Mouse (Mus musculus) forebrain, embryonic 13.5 days (tissue): Measurements from ENCODE around the gene Olfr143. TPM values are rescaled to one million over a fixed set of nuclear protein-coding genes. Genes with fewer than 3 reads are reported as not detected.

Experiments used
- ATAC-seq: fragments of 200-750 bp; cut with Nextera tagmentation; 2 replicates; pipeline ENCODE4 v1.8.0; 2017
- H3K27ac ChIP-seq: fragments of 300-500 bp; sonication (generic); 2 replicates; pipeline ENCODE4 v1.5.1; 2015; ENCODE audit warnings: inconsistent platforms, mild to moderate bottlenecking, moderate library complexity
- H3K27me3 ChIP-seq: fragments of 300-500 bp; sonication (generic); 2 replicates; pipeline ENCODE4 v1.6.1; 2015; ENCODE audit warnings: mild to moderate bottlenecking, inconsistent platforms
- H3K36me3 ChIP-seq: fragments of 300-500 bp; sonication (generic); 2 replicates; pipeline ENCODE4 v1.6.1; 2015; ENCODE audit warnings: mild to moderate bottlenecking, inconsistent platforms; ENCODE audit not compliant: poor library complexity, severe bottlenecking
- H3K4me1 ChIP-seq: fragments of 300-500 bp; sonication (generic); 2 replicates; pipeline ENCODE4 v1.6.1; 2015; ENCODE audit warnings: inconsistent platforms
- H3K4me2 ChIP-seq: fragments of 300-500 bp; sonication (generic); 2 replicates; pipeline ENCODE4 v1.6.1; 2015; ENCODE audit warnings: inconsistent platforms, mild to moderate bottlenecking, moderate library complexity
- H3K4me3 ChIP-seq: fragments of 300-500 bp; sonication (generic); 2 replicates; pipeline ENCODE4 v1.5.1; 2015; ENCODE audit warnings: mild to moderate bottlenecking, inconsistent platforms
- H3K9ac ChIP-seq: fragments of 300-500 bp; sonication (generic); 2 replicates; pipeline ENCODE4 v1.6.1; 2015; ENCODE audit warnings: mild to moderate bottlenecking, inconsistent platforms
- H3K9me3 ChIP-seq: fragments of 300-500 bp; sonication (generic); replicated peaks from 2 replicates; pipeline ENCODE4 v1.6.1; 2016; ENCODE audit warnings: inconsistent platforms
- WGBS: fragments of 180-500 bp; shearing (Covaris S2); methylation state at CpG from one replicate; pipeline ENCODE4 v1.1.7; 2015; 5-methylcytosine and 5-hydroxymethylcytosine counted together
- polyA plus RNA-seq: library from polyadenylated mRNA; unstranded; fragments of >200 nt; fragmentation: Nextera tagmentation; extraction: Ambion mirVana; gene quantifications from 2 replicates; pipeline ENCODE4 v1.2.1, GENCODE M21; 2015

Olfr143 gene
- polyA plus RNA-seq = not detected in 2 replicates

- Histone ChIP-seq H3K36me3 (no peaks in the 10 kb centered on the region), H3K27ac (no peak within 1 kb of the TSS), H3K27me3 (no peaks in the 10 kb centered on the region), H3K9me3 (no peaks in the 10 kb centered on the region), H3K4me3 (no peak within 1 kb of the TSS), H3K4me2 (no peak within 1 kb of the TSS), H3K4me1 (no peaks in the 10 kb centered on the region), H3K9ac (no peak within 1 kb of the TSS)
- ATAC-seq = no peak
Observed at GRCm38 (mm10) chr9:38252474-38252873, at the start of gene Olfr143. Gene Olfr143, plus strand, starts transcription at chr9:38252774.

GRCm38 (mm10) chr9:38208065-38208464 lies 44.5 kb upstream of the Olfr143 start, which contains the start of gene Olfr893:
Gene Olfr893, plus strand, starts transcription at chr9:38208365.
- H3K4me1 ChIP-seq = no peaks in the 10 kb centered on the region
- no peak within 1 kb of the TSS for H3K27ac ChIP-seq
- ATAC-seq = no peak
- H3K9me3 ChIP-seq = 0 out of 2 replicates have a peak, but pooled peaks cover 3% of the 10 kb centered on the region
- H3K9ac ChIP-seq = no peak within 1 kb of the TSS
- 90% methylated on average over 3 of the region's 3 CpGs for WGBS
- H3K36me3 ChIP-seq = no peaks in the 10 kb centered on the region
- no peak within 1 kb of the TSS for H3K4me2 ChIP-seq
- H3K4me3 ChIP-seq = no peak within 1 kb of the TSS
- H3K27me3 ChIP-seq = no peaks in the 10 kb centered on the region

- no peak within 1 kb of the TSS for H3K9ac ChIP-seq
- H3K4me2 ChIP-seq = no peak within 1 kb of the TSS
- no peak within 1 kb of the TSS for H3K4me3 ChIP-seq
- H3K36me3 ChIP-seq = no peaks in the 10 kb centered on the region
- no peaks in the 10 kb centered on the region for H3K4me1 ChIP-seq
- ATAC-seq = no peak
- H3K27me3 ChIP-seq = no peaks in the 10 kb centered on the region
- no peak within 1 kb of the TSS for H3K27ac ChIP-seq
- no peaks in the 10 kb centered on the region for H3K9me3 ChIP-seq
Observed at GRCm38 (mm10) chr9:38217755-38218154, 34.8 kb upstream of the Olfr143 start, which contains the start of gene Olfr894. Gene Olfr894, plus strand, starts transcription at chr9:38218055.

GRCm38 (mm10) chr9:38267551-38267950 lies 15.0 kb downstream of the Olfr143 start, which contains the start of gene Olfr895:
Gene Olfr895, plus strand, starts transcription at chr9:38267851.
- Histone ChIP-seq H3K36me3 (no peaks in the 10 kb centered on the region), H3K9ac (no peak within 1 kb of the TSS), H3K4me3 (no peak within 1 kb of the TSS), H3K4me1 (no peaks in the 10 kb centered on the region), H3K27ac (no peak within 1 kb of the TSS), H3K27me3 (no peaks in the 10 kb centered on the region), H3K9me3 (no peaks in the 10 kb centered on the region), H3K4me2 (no peak within 1 kb of the TSS)
- no peak for ATAC-seq

- no peaks in the 10 kb centered on the region for H3K36me3 ChIP-seq
- ATAC-seq = no peak
- H3K9ac ChIP-seq = no peak within 1 kb of the TSS
- no peak within 1 kb of the TSS for H3K4me3 ChIP-seq
- no peaks in the 10 kb centered on the region for H3K27me3 ChIP-seq
- no peak within 1 kb of the TSS for H3K4me2 ChIP-seq
- H3K4me1 ChIP-seq = no peaks in the 10 kb centered on the region
- no peaks in the 10 kb centered on the region for H3K9me3 ChIP-seq
- 92% methylated on average over 1 of the region's 1 CpGs for WGBS
- H3K27ac ChIP-seq = no peak within 1 kb of the TSS
Observed at GRCm38 (mm10) chr9:38290807-38291206, 38.2 kb downstream of the Olfr143 start, which contains the start of gene Olfr896-ps1. Gene Olfr896-ps1, plus strand, starts transcription at chr9:38291107.

Other genes with a start within 250 kb of the Olfr143 start
- gene Olfr883, start 227.0 kb upstream of the Olfr143 start, polyA plus RNA-seq = not detected in 2 replicates
- not detected in 2 replicates for gene Olfr884, start 206.2 kb upstream of the Olfr143 start, polyA plus RNA-seq
- gene Olfr885, start 191.5 kb upstream of the Olfr143 start, polyA plus RNA-seq = not detected in 2 replicates
- gene Olfr887, start 168.7 kb upstream of the Olfr143 start, polyA plus RNA-seq = not detected in 2 replicates
- gene Olfr888, start 144.6 kb upstream of the Olfr143 start, polyA plus RNA-seq = not detected in 2 replicates
- gene Olfr889, start 137.6 kb upstream of the Olfr143 start, polyA plus RNA-seq = 0.05 and 0.08 TPM in 2 replicates
- not detected in 2 replicates for gene Olfr890, start 110.3 kb upstream of the Olfr143 start, polyA plus RNA-seq
- gene Olfr891, start 72.0 kb upstream of the Olfr143 start, polyA plus RNA-seq = not detected in 2 replicates
- not detected in 2 replicates for gene Olfr893, start 44.4 kb upstream of the Olfr143 start, polyA plus RNA-seq
- not detected in 2 replicates for gene Olfr894, start 34.7 kb upstream of the Olfr143 start, polyA plus RNA-seq
- gene Olfr895, start 15.1 kb downstream of the Olfr143 start, polyA plus RNA-seq = not detected in 2 replicates
- gene Olfr896-ps1, start 38.3 kb downstream of the Olfr143 start, polyA plus RNA-seq = not detected in 2 replicates
- not detected in 2 replicates for gene Olfr25, start 76.3 kb downstream of the Olfr143 start, polyA plus RNA-seq
- not detected in 2 replicates for gene Olfr898, start 95.6 kb downstream of the Olfr143 start, polyA plus RNA-seq
- not detected in 2 replicates for gene Olfr250, start 114.1 kb downstream of the Olfr143 start, polyA plus RNA-seq
- gene Olfr251, start 124.3 kb downstream of the Olfr143 start, polyA plus RNA-seq = not detected in 2 replicates
- gene Olfr147, start 148.9 kb downstream of the Olfr143 start, polyA plus RNA-seq = not detected in 2 replicates
- gene Olfr901, start 176.7 kb downstream of the Olfr143 start, polyA plus RNA-seq = not detected in 2 replicates
- not detected in 2 replicates for gene Olfr902, start 194.9 kb downstream of the Olfr143 start, polyA plus RNA-seq
- not detected in 2 replicates for gene Olfr904, start 210.4 kb downstream of the Olfr143 start, polyA plus RNA-seq
- gene Olfr905, start 218.3 kb downstream of the Olfr143 start, polyA plus RNA-seq = not detected in 2 replicates
- gene Olfr906, start 234.3 kb downstream of the Olfr143 start, polyA plus RNA-seq = not detected in 2 replicates
- gene Olfr907, start 243.0 kb downstream of the Olfr143 start, polyA plus RNA-seq = not detected in 2 replicates